Mouse (Mus musculus) embryonic facial prominence, embryonic 11.5 days (tissue): ENCODE results near the gene Zfp830. TPM values are rescaled to one million over a fixed set of nuclear protein-coding genes. Genes with fewer than 3 reads are reported as not detected.

Experiments used
- ATAC-seq: fragments of 200-750 bp; cut with Nextera tagmentation; replicated peaks from 2 replicates; pipeline ENCODE4 v1.8.0; 2017; ENCODE audit warnings: low read depth; ENCODE audit not compliant: insufficient number of reproducible peaks, low FRiP score, low TSS enrichment
- DNase-seq: peaks from one replicate; pipeline ENCODE4 v3.0.0-alpha.2; 2015; ENCODE audit warnings: low spot score
- H3K27ac ChIP-seq: fragments of 300-500 bp; sonication (generic); replicated peaks from 2 replicates; pipeline ENCODE4 v1.5.1; 2014; ENCODE audit warnings: mild to moderate bottlenecking, low read depth, low read length, control low read depth
- H3K27me3 ChIP-seq: fragments of 300-500 bp; sonication (generic); 2 replicates; pipeline ENCODE4 v1.6.1; 2014; ENCODE audit warnings: mild to moderate bottlenecking, low read length, moderate library complexity, mixed read lengths; ENCODE audit not compliant: control insufficient read depth, insufficient read depth
- H3K36me3 ChIP-seq: fragments of 300-500 bp; sonication (generic); replicated peaks from 2 replicates; pipeline ENCODE4 v1.6.1; 2014; ENCODE audit warnings: low read depth, mild to moderate bottlenecking, low read length, moderate library complexity, mixed read lengths; ENCODE audit not compliant: control insufficient read depth, insufficient read depth
- H3K4me1 ChIP-seq: fragments of 300-500 bp; sonication (generic); 2 replicates; pipeline ENCODE4 v1.6.1; 2014; ENCODE audit warnings: low read length, mixed read lengths; ENCODE audit not compliant: control insufficient read depth, insufficient read depth
- H3K4me2 ChIP-seq: fragments of 300-500 bp; sonication (generic); 2 replicates; pipeline ENCODE4 v1.6.1; 2014; ENCODE audit warnings: low read depth, mild to moderate bottlenecking, control low read depth, low read length, moderate library complexity
- H3K4me3 ChIP-seq: fragments of 300-500 bp; sonication (generic); 2 replicates; pipeline ENCODE4 v1.5.1; 2014; ENCODE audit warnings: low read depth, low read length, control low read depth
- H3K9ac ChIP-seq: fragments of 300-500 bp; sonication (generic); replicated peaks from 2 replicates; pipeline ENCODE4 v1.6.1; 2014; ENCODE audit warnings: mild to moderate bottlenecking, control low read depth, low read length
- H3K9me3 ChIP-seq: fragments of 300-500 bp; sonication (generic); replicated peaks from 2 replicates; pipeline ENCODE4 v1.6.1; 2016; ENCODE audit warnings: mild to moderate bottlenecking, low read length, inconsistent platforms, mixed read lengths; ENCODE audit not compliant: control insufficient read depth
- WGBS: fragments of 180-500 bp; shearing (Covaris S2); extraction: QIAGEN DNeasy Blood & Tissue Kit; methylation state at CpG from one replicate; pipeline ENCODE4 v1.1.7; 2014; 5-methylcytosine and 5-hydroxymethylcytosine counted together
- polyA plus RNA-seq: library from polyadenylated mRNA; unstranded; fragments of >200 nt; fragmentation: Nextera tagmentation; extraction: Ambion mirVana; gene quantifications from 2 replicates; pipeline ENCODE4 v1.2.1, GENCODE M21; 2014

Zfp830 gene
- polyA plus RNA-seq, 1 experiment from 2014 or later: 44.9 TPM

DNA sequence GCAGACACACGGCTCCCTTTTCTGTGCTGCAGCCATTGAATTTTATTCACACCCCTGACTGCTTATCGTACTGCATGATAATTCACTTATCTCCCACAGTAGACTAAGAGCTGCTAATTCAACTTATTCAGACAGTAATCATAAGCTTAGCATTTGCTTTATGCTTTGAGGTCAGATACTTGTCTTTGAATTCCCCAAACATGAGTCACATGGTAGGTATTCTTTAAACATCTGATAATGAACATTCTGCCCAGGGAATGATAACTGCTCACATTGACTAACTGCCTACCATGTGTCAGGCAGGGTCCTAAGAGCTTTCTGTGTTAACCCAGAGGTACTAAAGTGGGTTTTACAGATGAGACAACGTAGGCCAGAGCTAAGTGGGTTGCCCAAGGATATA is 42.5 kb downstream of the Zfp830 start:
- no peaks in the 10 kb centered on the region for H3K4me1 ChIP-seq
- H3K9me3 ChIP-seq: no peaks in the 10 kb centered on the region
- DNase-seq: no peak
- WGBS: 84% methylated on average over 3 of the region's 3 CpGs
- H3K27me3 ChIP-seq: no peaks in the 10 kb centered on the region
- no peak overlapping the region for H3K27ac ChIP-seq
- H3K9ac ChIP-seq: no peak overlapping the region
- H3K4me3 ChIP-seq: no peak overlapping the region
- H3K4me2 ChIP-seq: no peak overlapping the region
- no peak for ATAC-seq
- peaks cover 7% of the 10 kb centered on the region for H3K36me3 ChIP-seq

DNA sequence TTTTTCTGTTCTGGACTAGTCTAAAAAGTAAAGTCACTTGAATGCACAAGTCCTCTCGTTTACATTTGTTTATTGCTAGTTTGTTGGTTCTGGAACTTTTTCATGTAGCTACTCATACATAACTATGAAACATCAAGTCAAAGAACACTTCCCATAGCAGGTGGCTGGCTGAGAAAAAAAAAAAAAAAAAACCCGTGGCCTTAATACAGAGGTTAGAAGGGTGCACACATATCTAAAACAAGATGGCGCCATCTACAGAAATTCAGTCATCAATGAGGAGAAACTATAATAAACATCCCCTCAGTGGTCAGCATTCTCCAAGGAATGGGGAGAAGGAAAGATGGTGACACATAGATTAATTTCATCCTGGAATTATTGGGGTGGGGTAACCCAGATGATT is 43.2 kb downstream of the Zfp830 start:
- ATAC-seq: no peak
- Histone ChIP-seq H3K36me3 (peaks cover 5% of the 10 kb centered on the region), H3K4me2 (no peak overlapping the region), H3K9ac (no peak overlapping the region), H3K4me3 (no peak overlapping the region), H3K9me3 (no peaks in the 10 kb centered on the region), H3K27me3 (no peaks in the 10 kb centered on the region), H3K27ac (no peak overlapping the region), H3K4me1 (no peaks in the 10 kb centered on the region)
- DNase-seq: no peak
- WGBS: 76% methylated on average over 3 of the region's 3 CpGs

DNA sequence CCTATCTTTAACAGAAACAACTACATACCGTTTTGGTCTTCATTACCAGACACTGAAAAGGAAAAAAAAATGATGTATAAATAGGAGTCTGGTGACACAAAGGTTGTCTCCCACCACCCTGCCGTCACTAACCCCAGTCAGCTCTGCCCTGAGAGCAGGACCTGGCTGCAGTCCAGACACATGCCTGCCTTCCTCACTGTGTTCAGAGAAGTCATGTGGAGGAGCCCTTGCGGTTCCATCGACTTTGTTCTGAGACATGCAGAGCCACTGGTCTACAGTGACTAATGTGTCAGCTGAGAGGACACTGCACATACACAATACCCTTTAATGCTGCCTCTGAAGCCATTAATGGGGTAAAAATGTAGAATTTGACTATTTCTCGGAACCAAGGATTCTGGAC is 44.3 kb downstream of the Zfp830 start:
- 85% methylated on average over 5 of the region's 5 CpGs for WGBS
- Histone ChIP-seq H3K4me3 (no peak overlapping the region), H3K4me1 (no peaks in the 10 kb centered on the region), H3K36me3 (no peaks in the 10 kb centered on the region; the same call in 1 of the 2 replicates), H3K4me2 (no peak overlapping the region), H3K9me3 (no peaks in the 10 kb centered on the region), H3K27ac (no peak overlapping the region), H3K9ac (no peak overlapping the region), H3K27me3 (no peaks in the 10 kb centered on the region)
- DNase-seq (no peak), ATAC-seq (no peak)

Other genes with a start within 250 kb of the Zfp830 start
- gene Cct6b, start within 50 bp of the Zfp830 start, polyA plus RNA-seq: 0.11 and 0.26 TPM in 2 replicates
- 44.8 and 48.1 TPM in 2 replicates for gene Lig3, start 16.8 kb downstream of the Zfp830 start, polyA plus RNA-seq
- gene Rffl, start 106.9 kb downstream of the Zfp830 start, polyA plus RNA-seq: 12.1 and 12.8 TPM in 2 replicates
- gene Rad51d, start 126.3 kb downstream of the Zfp830 start, polyA plus RNA-seq: 13.4 and 13.5 TPM in 2 replicates
- gene Fndc8, start 127.8 kb downstream of the Zfp830 start, polyA plus RNA-seq: 0.18 TPM in 1 of 2 replicates, not detected in the other
- 23.2 and 33.7 TPM in 2 replicates for gene Nle1, start 144.1 kb downstream of the Zfp830 start, polyA plus RNA-seq
- gene Unc45b, start 146.2 kb downstream of the Zfp830 start, polyA plus RNA-seq: 2.6 and 2.9 TPM in 2 replicates
- gene Slfn5, start 187.0 kb downstream of the Zfp830 start, polyA plus RNA-seq: 0.90 and 1.4 TPM in 2 replicates
- gene Slfn9, start 227.5 kb downstream of the Zfp830 start, polyA plus RNA-seq: 12.6 and 15.3 TPM in 2 replicates